8 mouse cellular contexts compared by ENCODE assay signal in the genomic region with DNA sequence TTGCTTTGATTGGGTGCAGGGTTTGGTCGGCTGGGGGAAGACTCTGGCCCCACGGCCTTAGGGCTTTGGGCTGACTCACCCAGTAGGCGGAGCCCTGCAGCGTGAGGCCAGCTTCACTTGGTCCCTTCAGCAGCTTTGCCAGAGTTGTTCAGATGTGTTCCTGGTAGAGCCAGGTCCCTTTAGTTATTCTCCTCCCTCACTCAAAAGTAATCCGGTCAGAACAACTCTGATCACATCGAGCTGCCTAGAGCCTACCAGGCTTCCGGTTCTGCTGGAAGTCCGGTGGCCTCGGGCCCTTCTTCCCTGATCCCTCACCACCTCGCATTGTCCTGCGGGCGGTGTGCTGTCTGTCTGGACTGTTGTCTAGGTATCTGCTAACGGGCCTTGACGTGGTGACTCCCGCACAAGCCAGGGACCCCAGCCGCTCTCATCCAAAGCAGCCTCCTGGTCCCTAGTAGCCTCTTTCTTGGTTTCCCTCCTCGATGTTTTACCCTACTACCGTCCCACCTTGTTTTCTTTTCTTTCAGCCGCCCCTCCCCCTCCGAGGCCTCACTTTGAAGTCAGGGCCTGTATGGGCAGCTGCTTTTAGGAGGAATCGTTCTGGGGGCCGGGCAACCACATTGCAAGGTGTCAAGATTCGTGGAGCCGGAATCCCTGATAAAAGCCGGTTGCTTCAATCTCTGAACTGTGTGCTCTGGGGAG. TPM values are rescaled to one million over a fixed set of nuclear protein-coding genes. Genes with fewer than 3 reads are reported as not detected.
DNase-seq lines count a peak whose midpoint lies in the region; ATAC-seq and TF ChIP-seq lines count a peak whose summit lies in the region.
"Had no signal": no experiment of that assay in that cellular context is flagged by ENCODE, and none has a peak within 500 bp of the region (broad histone marks: within the 10 kb centered on the region; RNA-seq: fewer than 3 reads in every experiment).

No protein-coding gene starts in this region.

- H3K36me3 ChIP-seq in hindbrain, postnatal 0 days (ENCODE audit: insufficient read depth, low read length): no peaks in the 10 kb centered on the region
- no peaks in the 10 kb centered on the region for H3K36me3 ChIP-seq in liver, embryonic 11.5 days (ENCODE audit: control insufficient read depth, insufficient read depth, low read length)
- H3K36me3 ChIP-seq in midbrain, embryonic 16.5 days (ENCODE audit: control insufficient read depth, insufficient read depth, low read length): no peaks in the 10 kb centered on the region

- peak overlapping the region; percentile 63 for H3K27ac ChIP-seq in bone marrow macrophage, adult 2 months (ENCODE audit: insufficient read depth, low read depth, low read length)
- H3K27ac ChIP-seq in hindbrain, postnatal 0 days: peak overlapping the region; percentile 54; the same call in 1 of the 2 replicates
- peak overlapping the region; percentile 49 for H3K27ac ChIP-seq in liver, embryonic 11.5 days (ENCODE audit: low read depth, low read length)
- H3K27ac ChIP-seq in midbrain, embryonic 16.5 days (ENCODE audit: low read length): peak overlapping the region; percentile 43; the same call in 1 of the 2 replicates

- in situ Hi-C loops in Patski (cut with MboI; ENCODE audit: low pct_unique_long_range_greater_than_20kb): loop anchor here (5.0 kb wide), 1 partner anchor 38 kb away; no protein-coding TSS in a partner anchor

- H3K4me1 ChIP-seq in bone marrow macrophage, adult 2 months (ENCODE audit: control insufficient read depth, insufficient read depth, low read length): peaks cover 54% of the 10 kb centered on the region
- H3K4me1 ChIP-seq in hindbrain, postnatal 0 days (ENCODE audit: insufficient read depth, low read length): peaks cover 6% of the 10 kb centered on the region; the same call in 1 of the 2 replicates
- H3K4me1 ChIP-seq in liver, embryonic 11.5 days (replicated peaks; ENCODE audit: control insufficient read depth, insufficient read depth, low read length): peaks cover 21% of the 10 kb centered on the region
- peaks cover 17% of the 10 kb centered on the region for H3K4me1 ChIP-seq in midbrain, embryonic 16.5 days (ENCODE audit: control insufficient read depth, insufficient read depth, low read length)

- CTCF ChIA-PET in Patski (lab: Charles Lee): interaction anchor here (0.9 to 1.6 kb wide), 4 partner anchors 20 to 155 kb away, joined by 3 to 4 read pairs (median 3); no protein-coding TSS in a partner anchor

- H3K27me3 ChIP-seq in Patski: no peaks in the 10 kb centered on the region
- peaks cover 23% of the 10 kb centered on the region for H3K27me3 ChIP-seq in hindbrain, postnatal 0 days (ENCODE audit: insufficient read depth, low read length)
- peaks cover 43% of the 10 kb centered on the region for H3K27me3 ChIP-seq in liver, embryonic 11.5 days (replicated peaks; ENCODE audit: control insufficient read depth, insufficient read depth, low read length)
- peaks cover 31% of the 10 kb centered on the region for H3K27me3 ChIP-seq in midbrain, embryonic 16.5 days (ENCODE audit: control insufficient read depth, insufficient read depth, low read depth, low read length)

- 7% methylated on average over 25 of the region's 25 CpGs for WGBS in hindbrain, postnatal 0 days
- WGBS in liver, embryonic 11.5 days: 2% methylated on average over 25 of the region's 25 CpGs
- 4% methylated on average over 25 of the region's 25 CpGs for WGBS in midbrain, embryonic 16.5 days

- ATAC-seq in Patski: peak; percentile 54
- no peak for ATAC-seq in hindbrain, postnatal 0 days
- ATAC-seq in liver, embryonic 11.5 days (replicated peaks; ENCODE audit: low FRiP score): peak; percentile 50
- ATAC-seq in midbrain, embryonic 16.5 days: no peak
- no peak for ATAC-seq in CD4-positive, CD25-positive, alpha-beta regulatory T cell, adult 4 months

- peak overlapping the region; percentile 52 for H3K4me2 ChIP-seq in hindbrain, postnatal 0 days (ENCODE audit: low read depth, low read length)
- peak overlapping the region; percentile 79 for H3K4me2 ChIP-seq in liver, embryonic 11.5 days
- H3K4me2 ChIP-seq in midbrain, embryonic 16.5 days (ENCODE audit: low read length): peak overlapping the region; percentile 45

- POLR2A ChIA-PET in Patski (lab: Charles Lee): interaction anchor here (0.6 to 0.8 kb wide), 2 partner anchors 89 to 121 kb away, joined by 3 read pairs; no protein-coding TSS in a partner anchor

- no peak for DNase-seq in Patski (ENCODE audit: low read depth, low spot score)
- peak; percentile 43 for DNase-seq in gastrocnemius, postnatal 10 days
- DNase-seq in hindbrain, postnatal 0 days (ENCODE audit: low spot score): peak; percentile 53
- peak; percentile 51 for DNase-seq in liver, embryonic 11.5 days (ENCODE audit: low spot score)

- H3K4me3 ChIP-seq in bone marrow macrophage, adult 2 months (ENCODE audit: insufficient read depth, low read length): peak overlapping the region; percentile 40
- peak overlapping the region; percentile 17; the same call in 1 of the 2 replicates for H3K4me3 ChIP-seq in hindbrain, postnatal 0 days (ENCODE audit: low read length)
- peak overlapping the region; percentile 38 for H3K4me3 ChIP-seq in liver, embryonic 11.5 days (ENCODE audit: low read depth, low read length)
- peak overlapping the region; percentile 10; the same call in 1 of the 2 replicates for H3K4me3 ChIP-seq in midbrain, embryonic 16.5 days (ENCODE audit: low read depth, low read length)

- no peak for TF ChIP-seq CTCF in Patski (IDR thresholded peaks at IDR 0.05)
- no peak for TF ChIP-seq CTCF in bone marrow macrophage, adult 2 months (IDR thresholded peaks at IDR 0.05; ENCODE audit: low read depth, low read length)
- TF ChIP-seq CTCF in hindbrain, postnatal 0 days (IDR thresholded peaks at IDR 0.05; ENCODE audit: low read depth): peak; percentile 30

- no peak for TF ChIP-seq POLR2A in bone marrow macrophage, adult 2 months (IDR thresholded peaks at IDR 0.05; ENCODE audit: borderline replicate concordance, low read depth, low read length)

- H3K9me3 ChIP-seq in hindbrain, postnatal 0 days (ENCODE audit: low read length): no peaks in the 10 kb centered on the region
- H3K9me3 ChIP-seq in liver, embryonic 11.5 days (ENCODE audit: control insufficient read depth, low read length): no peaks in the 10 kb centered on the region
- no peaks in the 10 kb centered on the region for H3K9me3 ChIP-seq in midbrain, embryonic 16.5 days (replicated peaks; ENCODE audit: control insufficient read depth, low read length, poor library complexity, severe bottlenecking)

- no peak overlapping the region for H3K9ac ChIP-seq in hindbrain, postnatal 0 days (replicated peaks; ENCODE audit: low read length)
- H3K9ac ChIP-seq in liver, embryonic 11.5 days (ENCODE audit: low read depth, low read length): peak overlapping the region; percentile 40; the same call in 1 of the 2 replicates
- peak overlapping the region; percentile 42 for H3K9ac ChIP-seq in midbrain, embryonic 16.5 days (ENCODE audit: low read depth, low read length)

RNA-seq across cellular contexts. Expression of gene Itgb5, which starts 4.5 kb away (rescaled TPM):
- polyA plus RNA-seq in Patski (2021): 355 TPM
- 211 and 263 TPM in 2 replicates for polyA plus RNA-seq in bone marrow macrophage, adult 2 months (2012; ENCODE audit: insufficient read depth, insufficient read length, missing spikeins)
- total RNA-seq in gastrocnemius, postnatal 10 days (2021): 10 to 100 TPM; 34.1 to 40.8 TPM
- total RNA-seq in hindbrain, postnatal 0 days (2014; rRNA removed): 46.7 and 52.8 TPM in 2 replicates
- 18.4 and 20.0 TPM in 2 replicates for polyA plus RNA-seq in hindbrain, postnatal 0 days (2015; fragmentation: Nextera tagmentation; extraction: Ambion mirVana)
- polyA plus RNA-seq in liver, embryonic 11.5 days (2014; fragmentation: Nextera tagmentation; extraction: Ambion mirVana): 24.8 and 25.0 TPM in 2 replicates
- 13.5 and 15.1 TPM in 2 replicates for polyA plus RNA-seq in midbrain, embryonic 16.5 days (2015; fragmentation: Nextera tagmentation; extraction: Ambion mirVana)
- 1 to 10 TPM in 1 of 2 experiments, under 1 TPM in 1; 0.47 to 1.2 TPM for polyA plus RNA-seq in CD4-positive, CD25-positive, alpha-beta regulatory T cell, adult 4 months (2017; shearing (Covaris generic))

RNA-seq across cellular contexts. Expression of gene Muc13, which starts 40.1 kb away (rescaled TPM):
- polyA plus RNA-seq in Patski (2021): not detected
- not detected in 2 replicates for polyA plus RNA-seq in bone marrow macrophage, adult 2 months (2012; ENCODE audit: insufficient read depth, insufficient read length, missing spikeins)
- under 1 TPM in 1 of 2 experiments, not detected in 1; 0.09 TPM for total RNA-seq in gastrocnemius, postnatal 10 days (2021)
- not detected in 2 replicates for total RNA-seq in hindbrain, postnatal 0 days (2014; rRNA removed)
- 0.06 TPM in 1 of 2 replicates, not detected in the other for polyA plus RNA-seq in hindbrain, postnatal 0 days (2015; fragmentation: Nextera tagmentation; extraction: Ambion mirVana)
- polyA plus RNA-seq in liver, embryonic 11.5 days (2014; fragmentation: Nextera tagmentation; extraction: Ambion mirVana): 10.1 and 10.4 TPM in 2 replicates
- not detected in 2 replicates for polyA plus RNA-seq in midbrain, embryonic 16.5 days (2015; fragmentation: Nextera tagmentation; extraction: Ambion mirVana)
- under 1 TPM in 1 of 2 experiments, not detected in 1; 0.33 TPM for polyA plus RNA-seq in CD4-positive, CD25-positive, alpha-beta regulatory T cell, adult 4 months (2017; shearing (Covaris generic))
- total RNA-seq: layer of hippocampus, adult 18-20 months had no signal

Comparison
In these comparisons a context has a peak if more than half of its experiments do, and no peak if none do; other contexts are left out.
1. ATAC-seq: peak in Patski (single experiment) and liver, embryonic 11.5 days (single experiment); none in hindbrain, postnatal 0 days (single experiment), midbrain, embryonic 16.5 days (single experiment) and CD4-positive, CD25-positive, alpha-beta regulatory T cell, adult 4 months (single experiment).
2. Peak in every context shown above with its lines, with median percentiles within 50 percentile points of each other: H3K27ac ChIP-seq, H3K4me3 ChIP-seq and H3K4me2 ChIP-seq.